Mouse (Mus musculus) spleen, postnatal 4 days (tissue): ENCODE data around the gene Chat.

Experiments
- DNase-seq, 2 experiments: peaks; one replicate each; pipeline ENCODE4 v3.0.0; 2022; ENCODE audit warnings: low spot score in 2 of 2

The Chat gene

DNA sequence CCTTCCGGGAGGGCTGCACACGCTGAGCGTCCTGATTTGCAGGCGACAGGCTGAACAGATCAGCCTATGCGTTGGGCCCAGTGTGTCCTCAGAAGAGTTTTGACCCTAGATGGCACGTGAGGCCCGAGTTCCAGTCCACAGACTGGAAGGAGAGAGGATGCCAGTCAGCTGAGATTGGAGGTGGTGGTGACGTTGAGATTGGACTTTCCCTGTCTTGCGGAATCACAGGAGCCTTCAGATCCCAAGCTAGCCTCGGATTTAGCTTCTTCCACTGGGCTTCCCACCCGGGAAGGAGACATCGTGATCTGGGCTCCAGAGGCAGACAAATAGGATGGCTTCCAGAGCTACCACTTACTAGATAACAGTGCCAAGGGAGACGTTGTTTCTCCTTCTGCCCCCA is at the start of gene Chat:
Gene Chat, minus strand, starts transcription at position 101 of the 400 bp plus-strand sequence.
- DNase-seq = no peak

DNA sequence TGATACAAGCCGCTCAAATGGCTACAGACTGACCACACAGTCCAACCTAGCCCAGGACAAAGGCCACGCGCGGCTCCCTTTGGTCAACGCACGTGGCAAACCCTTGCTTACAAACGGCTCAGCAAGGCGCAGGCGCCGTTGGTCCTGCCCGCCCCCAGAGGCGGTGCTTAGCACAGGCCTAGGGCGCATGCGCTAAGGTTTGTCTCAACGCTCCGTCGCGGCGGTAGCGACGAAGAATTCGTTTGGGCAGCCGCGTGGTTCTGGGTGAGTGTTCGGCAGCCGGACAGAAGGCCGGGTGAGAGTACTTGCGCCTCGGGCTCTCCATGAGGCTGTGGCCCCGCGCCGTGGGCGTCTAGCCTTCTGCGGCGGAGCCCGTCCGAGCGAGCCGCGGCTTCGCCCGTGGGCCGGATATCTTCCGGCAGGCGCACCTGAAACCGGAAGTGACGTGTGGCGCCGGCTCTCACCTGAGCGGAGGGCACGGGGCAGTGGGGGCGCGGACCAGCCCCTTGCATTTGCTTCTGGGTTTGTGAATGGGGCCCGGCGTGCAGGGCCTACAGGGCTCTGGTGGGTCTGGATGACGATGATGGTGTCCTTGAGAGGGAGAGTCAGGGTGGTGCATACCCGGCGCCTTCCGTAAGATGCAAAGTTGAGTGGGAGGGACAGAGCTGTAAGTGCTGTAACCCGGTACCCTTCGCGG is 47.7 kb upstream of the Chat start, which contains the start of gene Ercc6:
Gene Ercc6, plus strand, starts transcription at position 186 of the 697 bp plus-strand sequence.
- DNase-seq = peak; percentile 92 to 97

DNA sequence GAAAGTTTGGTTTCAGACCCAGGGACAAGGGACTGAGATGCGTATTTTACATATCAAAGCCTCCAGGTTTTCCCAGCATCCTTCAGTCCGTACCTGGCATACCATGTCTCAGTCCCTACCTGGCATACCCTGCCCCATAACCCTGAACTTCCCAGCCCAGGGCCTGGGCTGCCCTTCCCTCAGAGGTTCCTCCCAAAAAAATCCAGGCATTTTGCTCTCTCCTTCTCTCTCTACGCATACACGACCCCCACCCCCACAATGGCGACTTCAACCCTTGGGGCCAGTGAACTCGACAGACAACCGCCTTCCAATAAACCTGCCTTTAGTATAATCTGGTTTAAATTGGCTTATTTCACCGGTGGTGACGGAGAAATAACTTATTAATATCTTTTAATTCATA is 47.1 kb upstream of the Chat start:
- DNase-seq = no peak

DNA sequence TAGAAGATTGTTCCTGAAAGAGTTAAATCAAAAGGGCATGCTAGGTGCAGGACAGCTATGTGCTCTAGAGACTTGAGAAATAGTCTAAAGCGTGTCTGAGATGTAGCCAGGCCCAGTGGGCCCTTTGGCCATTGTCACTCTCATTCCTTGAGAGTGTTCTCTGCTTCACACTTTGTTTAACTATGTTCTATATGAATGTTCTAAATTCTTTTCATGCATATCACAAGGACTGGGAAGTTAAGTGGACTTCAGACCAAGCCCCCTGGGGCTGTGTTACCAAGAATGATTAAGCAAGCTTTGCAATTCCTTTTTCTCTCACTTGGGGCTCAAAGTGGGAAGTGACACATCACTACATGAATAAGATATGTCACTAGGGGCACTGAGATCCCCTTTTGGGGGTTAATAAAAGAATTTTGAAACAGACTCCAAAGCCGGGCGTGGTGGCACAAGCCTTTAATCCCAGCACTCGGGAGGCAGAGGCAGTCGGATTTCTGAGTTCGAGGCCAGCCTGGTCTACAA is 43.7 kb upstream of the Chat start:
- no peak for DNase-seq

GRCm38 (mm10) chr14:32508105-32508835 is 42.5 kb upstream of the Chat start:
- DNase-seq = no peak

- DNase-seq = no peak
These were observed 41.4 kb upstream of the Chat start for GRCm38 (mm10) chr14:32507216-32507615.

DNA sequence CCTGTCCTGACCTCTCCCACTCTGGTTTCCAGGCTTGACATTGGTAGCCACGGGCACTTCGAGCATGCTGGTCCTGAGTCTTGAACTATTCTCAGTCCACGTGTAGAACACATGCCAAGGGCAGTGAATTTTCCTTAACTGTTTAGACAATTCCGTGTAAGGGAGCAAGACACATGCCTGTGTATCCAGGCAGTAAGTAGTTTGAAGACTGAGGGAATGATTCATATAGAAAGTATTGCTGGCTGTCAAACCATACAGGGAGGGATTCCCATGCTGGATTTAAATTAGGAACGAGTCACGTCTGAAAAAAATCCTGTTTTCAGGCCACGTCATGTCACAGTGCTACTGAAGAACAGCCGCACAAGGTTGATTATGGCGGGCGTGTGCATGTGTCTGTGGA is 40.5 kb upstream of the Chat start:
- DNase-seq = no peak

DNA sequence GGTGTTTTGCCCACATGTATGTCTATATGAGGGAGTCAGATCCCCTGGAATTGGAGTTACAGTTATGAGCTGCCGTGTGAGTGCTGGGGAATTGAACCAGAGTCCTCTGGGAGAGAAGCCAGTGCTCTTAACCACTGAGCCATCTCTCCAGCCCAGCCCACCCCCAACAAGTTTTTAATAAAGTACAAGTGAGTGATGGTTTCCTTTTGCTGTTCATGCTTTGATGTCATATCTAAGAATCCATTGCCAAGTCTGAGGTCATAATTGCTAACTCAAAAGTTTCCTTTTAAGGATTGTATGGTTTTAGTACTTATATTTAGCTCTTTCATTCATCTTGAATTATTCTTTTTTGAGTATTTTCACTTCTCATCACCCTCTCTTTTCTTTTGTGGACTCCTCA is 38.1 kb upstream of the Chat start:
- DNase-seq = no peak

GRCm38 (mm10) chr14:32502764-32503688 is 37.2 kb upstream of the Chat start:
- no peak for DNase-seq

- no peak for DNase-seq
These were observed 35.5 kb upstream of the Chat start for GRCm38 (mm10) chr14:32501303-32501702.

GRCm38 (mm10) chr14:32496115-32496850 is 30.5 kb upstream of the Chat start:
- no peak for DNase-seq

DNA sequence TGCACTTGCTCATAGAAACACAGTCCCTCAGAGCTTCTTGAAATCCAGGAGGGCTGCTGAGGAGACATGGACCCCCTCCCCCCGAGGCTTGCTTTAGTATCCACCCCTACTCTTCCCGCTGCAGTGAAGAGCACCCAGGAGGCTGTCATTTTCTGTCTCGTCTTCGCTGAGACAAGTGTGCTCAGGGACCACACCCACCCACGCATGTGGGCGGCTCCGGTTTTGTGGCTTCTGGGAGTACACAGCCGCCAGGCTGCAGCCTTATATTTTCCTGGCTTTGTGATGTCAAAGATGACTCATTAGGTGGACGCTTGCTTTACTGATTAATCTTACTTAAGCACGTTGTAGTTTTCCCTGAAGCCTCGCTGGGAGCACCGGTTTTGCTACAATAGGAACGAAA is 26.7 kb upstream of the Chat start:
- DNase-seq = no peak

DNA sequence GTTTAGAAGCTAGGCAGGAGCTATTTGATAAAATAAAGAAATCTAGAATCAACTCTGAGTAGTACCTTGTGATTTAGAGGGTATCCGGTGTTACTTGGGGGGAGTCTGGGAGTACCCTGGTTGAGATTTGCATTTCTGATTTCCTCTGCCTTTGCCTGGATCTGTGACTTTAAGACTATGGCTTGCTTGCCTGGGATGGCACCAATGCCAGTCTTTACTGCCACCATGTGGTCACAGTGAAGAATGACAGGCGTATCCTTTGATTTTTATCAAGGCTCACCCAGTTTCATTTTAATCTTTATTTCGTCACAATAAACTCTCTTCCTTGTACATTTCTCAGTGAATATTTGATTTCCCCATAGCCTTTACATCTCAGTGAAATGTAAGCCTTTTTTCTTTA is 16.3 kb upstream of the Chat start:
- no peak for DNase-seq

- no peak for DNase-seq
These were observed 11.8 kb upstream of the Chat start for GRCm38 (mm10) chr14:32477581-32477980.

- DNase-seq = no peak
These were observed 10.8 kb upstream of the Chat start for GRCm38 (mm10) chr14:32476559-32476958.

DNA sequence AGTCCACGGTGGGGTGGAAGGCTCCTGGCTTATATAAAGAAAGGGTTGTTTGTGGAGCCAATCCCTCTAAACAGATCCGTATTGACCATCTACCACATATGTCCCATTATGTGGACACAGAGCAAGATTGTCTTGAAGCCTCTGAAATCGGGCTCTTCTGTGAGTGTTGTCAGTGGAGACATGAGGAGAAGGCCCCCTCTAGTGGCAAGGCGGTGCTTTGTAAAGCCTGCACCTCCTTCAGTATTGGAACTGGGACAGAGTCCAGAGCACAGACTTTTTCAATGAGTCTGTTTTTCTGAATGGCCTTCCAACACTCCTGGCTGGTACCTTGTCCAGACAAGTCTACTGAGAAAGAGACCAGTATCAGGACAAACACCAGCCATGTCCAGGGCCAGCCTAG is 7.2 kb upstream of the Chat start:
- DNase-seq = no peak

DNA sequence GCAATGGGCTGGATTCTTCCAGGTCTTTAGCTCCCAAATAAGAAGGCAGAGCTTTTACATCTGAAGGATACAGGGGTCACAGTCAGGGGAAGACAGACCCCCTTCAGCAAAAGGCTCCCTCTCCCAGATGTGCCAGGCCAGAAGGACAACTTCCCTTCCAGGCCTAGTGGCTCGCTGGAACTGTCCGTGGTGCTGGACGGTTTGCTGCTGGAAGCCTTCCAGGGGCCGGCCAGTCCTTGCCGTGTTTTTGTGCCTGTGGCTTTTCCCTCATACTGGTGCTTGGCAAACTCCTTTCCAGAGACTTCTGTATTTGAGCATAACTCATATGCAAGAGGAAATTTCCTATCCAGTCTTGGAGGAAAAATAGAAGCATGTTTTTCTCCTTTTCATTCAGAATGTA is 1.8 kb upstream of the Chat start:
- DNase-seq = peak in 1 of 2 experiments; percentile 70

- no peak for DNase-seq
These were observed 301 bp downstream of the Chat start for GRCm38 (mm10) chr14:32465506-32465870.

- DNase-seq = no peak
These were observed 936 bp downstream of the Chat start, which contains the start of gene Slc18a3 for GRCm38 (mm10) chr14:32464601-32465505. Gene Slc18a3, minus strand, starts transcription at chr14:32464850.
